Mouse (Mus musculus): Measurements from ENCODE around the gene Ryr2. TPM values are rescaled to one million over a fixed set of nuclear protein-coding genes. Genes with fewer than 3 reads are reported as not detected.
"Not testable (repeated sequence)": the region's sequence is repeated elsewhere in the genome, so short reads cannot be mapped to it uniquely, and the experiment has no call there.

The Ryr2 gene
- polyA plus RNA-seq, 1 experiment: 0.24 TPM

GRCm38 (mm10) chr13:11882359-11882758, 224.4 kb downstream of the Ryr2 start:
- DNase-seq (ENCODE audit: low read depth): no peak

GRCm38 (mm10) chr13:11880503-11881227, 226.1 kb downstream of the Ryr2 start:
- DNase-seq (ENCODE audit: low read depth): no peak

GRCm38 (mm10) chr13:11879037-11879436, 227.7 kb downstream of the Ryr2 start:
- DNase-seq (ENCODE audit: low read depth): no peak

- DNase-seq (ENCODE audit: low read depth): no peak
Measured at GRCm38 (mm10) chr13:11874852-11875251, 231.9 kb downstream of the Ryr2 start.

- DNase-seq (ENCODE audit: low read depth): no peak
Measured at GRCm38 (mm10) chr13:11869971-11870370, 236.8 kb downstream of the Ryr2 start.

- no peak for DNase-seq (ENCODE audit: low read depth)
Measured at GRCm38 (mm10) chr13:11869486-11869885, 237.3 kb downstream of the Ryr2 start.

GRCm38 (mm10) chr13:11868979-11869378, 237.8 kb downstream of the Ryr2 start:
- DNase-seq (ENCODE audit: low read depth): no peak

- DNase-seq (ENCODE audit: low read depth): no peak
Measured at GRCm38 (mm10) chr13:11868056-11868455, 238.7 kb downstream of the Ryr2 start.

- no peak for DNase-seq (ENCODE audit: low read depth)
Measured at GRCm38 (mm10) chr13:11865261-11865660, 241.5 kb downstream of the Ryr2 start.

- DNase-seq (ENCODE audit: low read depth): no peak
Measured at GRCm38 (mm10) chr13:11851691-11852090, 255.1 kb downstream of the Ryr2 start.

GRCm38 (mm10) chr13:11843889-11844288, 262.9 kb downstream of the Ryr2 start:
- no peak for DNase-seq (ENCODE audit: low read depth)

GRCm38 (mm10) chr13:11837870-11838269, 268.9 kb downstream of the Ryr2 start:
- no peak for DNase-seq (ENCODE audit: low read depth)

- DNase-seq (ENCODE audit: low read depth): no peak
Measured at GRCm38 (mm10) chr13:11837152-11837551, 269.6 kb downstream of the Ryr2 start.

GRCm38 (mm10) chr13:11836304-11837078, 270.3 kb downstream of the Ryr2 start:
- DNase-seq (ENCODE audit: low read depth): no peak

- DNase-seq (ENCODE audit: low read depth): no peak
Measured at GRCm38 (mm10) chr13:11831210-11831609, 275.5 kb downstream of the Ryr2 start.

GRCm38 (mm10) chr13:11825563-11826226, 281.1 kb downstream of the Ryr2 start:
- no peak for DNase-seq (ENCODE audit: low read depth)

GRCm38 (mm10) chr13:11818723-11819122, 288.0 kb downstream of the Ryr2 start:
- DNase-seq (ENCODE audit: low read depth): no peak

- DNase-seq (ENCODE audit: low read depth): not testable (repeated sequence)
Measured at GRCm38 (mm10) chr13:11809365-11809764, 297.4 kb downstream of the Ryr2 start.

GRCm38 (mm10) chr13:11792536-11792935, 314.2 kb downstream of the Ryr2 start:
- no peak for DNase-seq (ENCODE audit: low read depth)

- no peak for DNase-seq (ENCODE audit: low read depth)
Measured at GRCm38 (mm10) chr13:11790536-11790935, 316.2 kb downstream of the Ryr2 start.

GRCm38 (mm10) chr13:11782411-11783155, 324.2 kb downstream of the Ryr2 start:
- no peak for DNase-seq (ENCODE audit: low read depth)

- no peak for DNase-seq (ENCODE audit: low read depth)
Measured at GRCm38 (mm10) chr13:11781065-11781464, 325.7 kb downstream of the Ryr2 start.
